Mouse (Mus musculus) embryonic fibroblast, embryonic 13.5 days (primary cell): ENCODE data around the gene Tesmin.

Experiments used
- CTCF ChIP-seq: IDR thresholded peaks from 2 replicates; pipeline ENCODE4 v1.5.1; 2011; ENCODE audit warnings: mild to moderate bottlenecking, control low read depth, low read length, moderate library complexity, borderline replicate concordance; ENCODE audit not compliant: insufficient read depth
- POLR2A ChIP-seq: IDR thresholded peaks from 2 replicates; pipeline ENCODE4 v1.6.1; 2011; ENCODE audit warnings: low read depth, mild to moderate bottlenecking, control low read depth, low read length, moderate library complexity

DNA sequence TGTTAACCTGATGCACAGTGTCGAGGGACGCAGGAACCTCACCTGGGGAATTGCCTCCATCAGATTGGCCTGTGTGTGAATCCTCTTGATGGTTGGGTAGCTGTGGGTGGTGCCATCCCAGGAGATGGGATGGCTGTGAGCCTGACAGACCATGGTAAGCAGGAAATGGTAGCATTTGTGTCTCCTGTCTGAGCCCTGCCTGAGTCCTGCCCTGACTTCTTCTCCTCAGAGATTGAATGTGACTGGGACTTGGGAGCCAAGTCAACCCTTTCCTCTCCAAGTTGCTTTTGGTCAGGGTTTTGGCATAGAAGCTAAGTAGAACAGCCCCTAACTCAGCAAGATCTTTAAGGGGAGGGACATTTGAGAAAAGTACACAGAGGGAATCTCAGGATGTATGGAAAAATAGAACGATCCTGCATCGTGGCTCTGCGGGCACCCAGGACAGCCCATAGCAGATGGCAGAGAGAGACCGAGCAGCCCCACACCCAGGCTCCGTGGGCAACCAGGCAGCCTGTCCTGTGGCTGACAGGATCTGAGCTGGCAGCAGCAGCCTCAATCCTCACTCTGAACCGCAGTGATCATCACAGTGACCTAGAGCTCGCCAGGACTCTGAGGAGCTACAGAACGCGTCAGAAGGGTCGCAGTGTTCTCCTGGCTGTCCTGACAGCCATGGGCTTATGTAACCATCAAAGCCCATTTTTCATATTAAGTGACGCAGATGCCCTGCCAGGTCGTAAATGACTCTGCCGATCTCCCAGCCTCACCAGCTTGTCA is 39.6 kb downstream of the Tesmin start:
- TF ChIP-seq CTCF, result no peak
- TF ChIP-seq POLR2A, result no peak
